Mouse (Mus musculus): ENCODE results near the gene Gm42688.
A peak's percentile ranks its signal among the peaks of the same experiment; 100 is the strongest.

Gene Gm42688

GRCm38 (mm10) chr6:83101316-83101687 is at the start of gene Gm42688, which contains the start of gene Ccdc142:
TSS of gene Gm42688 (plus strand) at chr6:83101617.
TSS of gene Ccdc142 (plus strand) at chr6:83101601.
- DNase-seq = peak; percentile 93 to 94

DNA sequence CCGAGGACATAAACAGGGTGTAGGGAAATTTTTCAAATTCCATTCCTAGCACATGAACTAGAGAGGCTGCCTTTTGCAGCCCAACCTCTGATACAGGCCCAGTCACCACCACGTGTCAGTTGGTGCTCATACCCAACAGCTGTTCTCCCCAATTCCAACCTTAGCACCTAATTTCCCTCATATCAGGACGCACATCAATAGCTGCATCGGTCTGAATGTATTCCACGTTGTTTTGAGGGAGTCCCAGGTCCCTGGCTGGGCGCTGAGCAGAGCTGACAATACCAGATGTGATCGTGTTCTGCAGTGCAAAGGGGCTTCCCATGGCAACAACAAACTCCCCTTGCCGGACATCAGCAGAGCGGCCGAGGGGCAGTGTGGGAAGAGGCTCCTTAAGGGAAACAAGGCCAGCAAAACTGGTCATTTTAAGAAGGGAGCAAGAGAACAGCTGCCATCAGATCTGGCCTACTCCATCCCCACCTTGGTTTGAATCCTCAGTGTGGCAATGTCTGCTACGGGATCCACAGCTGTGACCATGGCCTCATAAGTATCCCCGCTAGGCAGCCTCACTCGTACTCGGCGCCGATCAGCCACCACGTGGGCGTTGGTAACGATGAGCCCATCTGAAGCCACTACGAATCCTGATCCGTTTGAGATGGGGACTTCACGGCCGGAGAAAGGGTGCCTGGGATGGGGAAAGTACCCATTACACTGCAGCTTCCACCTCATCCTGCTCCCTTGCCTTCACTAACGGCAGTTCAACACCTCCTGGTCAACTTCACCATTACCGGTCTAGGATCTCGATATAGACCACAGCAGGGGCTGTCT is 48.1 kb upstream of the Gm42688 start:
- DNase-seq = peak; percentile 16 to 27

- DNase-seq = peak; percentile 97
These were observed 47.2 kb upstream of the Gm42688 start, which contains the start of gene Aup1 for GRCm38 (mm10) chr6:83054074-83054851. TSS of gene Aup1 (plus strand) at chr6:83054521.

DNA sequence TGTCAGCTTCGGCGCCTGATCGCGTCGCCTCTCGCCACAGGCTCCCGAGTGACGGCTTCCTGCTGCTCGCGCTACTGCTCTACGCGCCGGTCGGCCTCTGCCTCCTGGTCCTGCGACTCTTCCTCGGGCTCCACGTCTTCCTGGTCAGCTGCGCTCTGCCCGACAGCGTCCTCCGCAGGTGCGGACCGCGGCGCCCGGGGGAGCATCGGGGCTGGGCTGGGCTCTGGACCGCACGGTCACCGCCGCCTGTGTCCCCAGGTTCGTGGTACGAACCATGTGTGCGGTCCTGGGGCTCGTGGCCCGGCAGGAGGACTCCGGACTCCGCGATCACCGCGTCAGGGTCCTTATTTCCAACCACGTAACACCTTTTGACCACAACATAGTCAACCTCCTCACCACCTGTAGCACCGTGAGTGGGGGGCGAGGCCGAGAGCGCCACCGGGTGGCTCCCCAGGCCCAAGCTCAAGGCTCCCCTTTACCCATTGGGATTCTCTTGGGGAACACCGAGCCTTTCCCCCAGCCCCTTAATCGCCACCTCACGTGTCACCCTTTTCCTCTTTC is 46.5 kb upstream of the Gm42688 start, which contains the start of gene Htra2:
TSS of gene Htra2 (minus strand) at position 403 of the 561 bp plus-strand sequence.
- DNase-seq = peak; percentile 64 to 71

DNA sequence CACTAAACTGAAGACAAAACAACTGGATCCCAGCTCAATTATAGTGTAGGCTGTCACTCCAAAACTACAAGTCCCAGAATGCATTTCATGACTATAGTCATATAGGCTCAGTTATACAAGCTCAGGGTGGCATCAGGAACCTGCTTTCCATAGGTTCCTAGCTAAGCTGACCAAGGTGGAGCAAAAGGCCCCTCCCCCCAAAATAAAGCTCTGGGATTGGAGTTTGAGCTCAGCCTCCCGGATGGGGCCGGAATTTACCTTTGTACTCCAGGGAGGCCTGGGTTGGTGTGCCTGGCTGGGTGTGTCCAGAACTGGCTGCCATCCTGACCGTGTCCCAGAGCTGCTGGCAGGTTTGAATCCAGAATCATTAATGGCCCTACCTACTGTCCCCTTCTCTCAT is 43.6 kb upstream of the Gm42688 start, which contains the start of gene Dqx1:
TSS of gene Dqx1 (plus strand) at position 55 of the 400 bp plus-strand sequence.
- DNase-seq = no peak

DNA sequence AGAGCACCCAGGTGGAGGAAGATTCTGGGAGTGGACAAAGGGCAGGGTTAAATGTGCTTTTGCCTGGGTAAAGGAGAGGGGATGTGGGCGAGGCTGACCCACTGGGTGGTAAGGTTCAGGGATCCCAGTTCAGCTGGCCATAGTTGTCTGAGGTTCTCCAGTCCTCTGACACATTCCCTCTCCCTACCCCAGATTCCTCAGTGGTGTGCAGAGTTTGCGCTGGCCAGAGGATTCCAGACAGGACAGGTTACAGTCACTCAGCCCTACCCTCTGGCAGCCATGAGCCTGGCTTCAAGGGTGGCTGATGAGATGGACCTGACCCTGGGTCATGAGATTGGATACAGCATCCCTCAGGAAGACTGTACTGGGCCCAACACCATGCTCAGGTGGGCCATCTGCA is 42.7 kb upstream of the Gm42688 start:
- no peak for DNase-seq

DNA sequence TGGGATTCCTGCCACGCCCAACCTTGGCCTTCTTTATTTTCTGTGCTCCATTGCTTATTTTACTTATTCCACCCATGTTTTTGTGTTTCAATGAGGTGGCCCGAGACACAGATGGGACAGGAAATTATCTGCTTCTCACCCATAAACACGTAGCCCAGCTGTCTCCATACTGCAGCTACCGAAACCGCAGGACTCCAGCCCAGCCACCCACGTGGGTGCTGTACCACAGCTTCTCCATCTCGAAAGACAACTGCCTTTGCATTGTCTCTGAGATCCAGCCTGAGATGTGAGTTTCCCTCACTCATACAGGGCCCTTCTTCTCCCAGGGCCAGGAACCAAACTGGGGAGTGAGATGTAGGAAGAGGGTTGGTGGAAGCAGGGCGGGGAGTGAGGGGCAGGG is 35.4 kb upstream of the Gm42688 start:
- DNase-seq = peak; percentile 31 to 51

GRCm38 (mm10) chr6:83066441-83066840 is 35.0 kb upstream of the Gm42688 start:
- DNase-seq = no peak

- DNase-seq = no peak
These were observed 33.2 kb upstream of the Gm42688 start for GRCm38 (mm10) chr6:83068221-83068620.

DNA sequence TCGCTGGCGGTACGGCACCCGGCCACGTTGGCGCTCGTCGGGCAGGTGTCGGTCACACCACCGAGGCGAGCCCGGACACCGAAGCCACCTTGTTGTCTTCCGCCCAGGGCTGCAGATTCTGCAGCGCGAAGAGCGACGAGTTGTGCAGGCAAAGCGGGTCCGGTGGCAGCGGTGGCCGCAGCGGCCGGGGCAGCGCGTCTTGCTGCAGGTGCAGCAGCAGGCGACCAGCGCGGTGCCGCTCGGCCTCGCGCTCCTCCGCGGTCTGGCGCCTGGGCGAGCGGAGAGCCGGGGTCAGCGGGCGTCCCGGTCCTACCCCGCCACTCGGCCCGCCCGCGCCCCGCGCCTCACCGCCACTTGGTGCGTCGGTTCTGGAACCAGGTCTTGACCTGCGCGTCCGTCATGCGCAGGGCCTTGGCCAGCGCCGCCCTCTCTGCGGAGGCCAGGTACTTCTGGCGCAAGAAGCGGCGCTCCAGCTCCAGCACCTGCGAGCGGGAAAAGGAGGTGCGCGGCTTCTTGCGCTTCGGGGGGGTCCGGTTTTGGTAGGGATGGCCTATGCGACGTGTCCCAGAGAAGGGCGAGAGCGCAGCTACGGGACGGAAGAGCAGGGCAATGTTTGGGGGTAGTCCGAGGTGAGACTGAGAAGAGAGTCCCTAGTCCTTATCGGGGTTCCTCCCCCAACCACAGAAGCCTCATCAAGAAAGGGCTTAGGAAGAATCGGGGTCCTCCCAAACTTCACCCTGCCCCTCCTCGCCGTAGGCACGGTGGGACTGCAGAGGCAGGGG is 32.5 kb upstream of the Gm42688 start:
- no peak for DNase-seq

GRCm38 (mm10) chr6:83069488-83070246 is 31.8 kb upstream of the Gm42688 start:
- no peak for DNase-seq

DNA sequence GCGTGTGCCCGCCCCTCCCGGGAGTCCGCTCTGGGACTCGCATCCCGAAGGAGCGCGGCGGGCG is 31.3 kb upstream of the Gm42688 start, which contains the start of gene Tlx2:
TSS of gene Tlx2 (minus strand) at position 47 of the 64 bp plus-strand sequence.
- no peak for DNase-seq

DNA sequence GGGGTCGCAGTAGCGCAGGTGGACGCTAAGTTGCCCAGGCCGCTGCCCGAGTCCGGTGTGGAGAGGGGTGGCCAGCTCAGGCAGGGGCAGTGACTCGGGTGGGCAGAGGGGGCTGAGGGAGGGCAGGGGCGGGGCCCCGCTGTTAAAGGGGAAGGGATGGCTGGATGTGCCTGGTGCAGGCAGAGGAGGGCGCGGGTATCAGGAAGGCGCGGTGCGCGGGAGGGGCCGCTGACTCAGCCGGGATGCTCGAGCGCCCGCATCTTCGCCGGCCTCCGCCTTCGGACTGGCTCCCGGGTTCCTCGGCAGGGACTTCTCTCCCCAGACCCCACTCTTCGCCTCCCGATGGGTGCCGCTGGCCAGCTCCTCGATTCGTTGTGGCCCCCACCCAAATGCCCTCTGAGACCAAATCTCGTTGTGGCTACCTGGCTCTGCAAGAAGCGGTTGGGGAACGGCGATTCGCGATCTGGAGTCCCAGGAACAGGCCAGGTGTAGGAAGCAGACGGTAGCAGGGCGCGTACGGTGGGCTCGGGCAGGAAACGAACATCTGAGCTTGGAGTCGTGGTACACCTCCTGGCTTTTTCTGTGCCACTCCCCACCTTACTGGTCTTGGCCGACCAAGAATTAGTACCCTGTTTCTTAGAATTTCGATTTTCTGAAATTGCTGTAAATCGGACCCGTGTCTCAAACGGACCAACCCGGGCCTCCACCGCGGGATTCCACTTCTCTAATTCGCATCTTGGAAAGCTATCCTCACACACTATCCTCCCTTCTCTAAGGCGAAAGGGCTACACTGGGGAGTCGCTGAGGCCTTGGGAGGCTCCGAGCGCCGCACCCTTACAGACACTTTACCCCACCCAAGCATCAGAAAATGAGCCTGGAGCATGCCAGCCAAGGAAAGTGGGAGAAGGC is 30.9 kb upstream of the Gm42688 start:
- DNase-seq = peak in 1 of 2 experiments; percentile 36

DNA sequence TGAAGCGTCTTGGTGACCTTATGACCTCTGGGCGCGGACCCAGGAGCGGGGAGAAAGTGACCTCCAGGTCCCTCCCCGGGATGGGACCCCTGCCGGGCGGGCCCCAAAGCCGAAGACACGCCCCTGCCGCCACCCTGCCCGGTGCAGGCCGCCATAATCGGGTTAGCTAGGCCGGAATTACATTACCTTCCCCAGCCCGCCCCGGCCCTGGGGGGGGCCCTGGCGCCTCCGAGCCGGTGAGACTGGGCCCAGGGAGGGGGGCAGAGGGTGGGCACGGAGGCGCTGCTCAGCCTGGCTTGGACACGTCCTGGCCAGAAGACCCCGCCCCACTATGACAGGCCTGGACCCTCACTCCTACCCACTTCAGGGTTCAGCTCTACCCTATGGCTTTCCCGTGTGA is 30.2 kb upstream of the Gm42688 start:
- DNase-seq = no peak

- DNase-seq = no peak
These were observed 26.4 kb upstream of the Gm42688 start for GRCm38 (mm10) chr6:83074979-83075378.

DNA sequence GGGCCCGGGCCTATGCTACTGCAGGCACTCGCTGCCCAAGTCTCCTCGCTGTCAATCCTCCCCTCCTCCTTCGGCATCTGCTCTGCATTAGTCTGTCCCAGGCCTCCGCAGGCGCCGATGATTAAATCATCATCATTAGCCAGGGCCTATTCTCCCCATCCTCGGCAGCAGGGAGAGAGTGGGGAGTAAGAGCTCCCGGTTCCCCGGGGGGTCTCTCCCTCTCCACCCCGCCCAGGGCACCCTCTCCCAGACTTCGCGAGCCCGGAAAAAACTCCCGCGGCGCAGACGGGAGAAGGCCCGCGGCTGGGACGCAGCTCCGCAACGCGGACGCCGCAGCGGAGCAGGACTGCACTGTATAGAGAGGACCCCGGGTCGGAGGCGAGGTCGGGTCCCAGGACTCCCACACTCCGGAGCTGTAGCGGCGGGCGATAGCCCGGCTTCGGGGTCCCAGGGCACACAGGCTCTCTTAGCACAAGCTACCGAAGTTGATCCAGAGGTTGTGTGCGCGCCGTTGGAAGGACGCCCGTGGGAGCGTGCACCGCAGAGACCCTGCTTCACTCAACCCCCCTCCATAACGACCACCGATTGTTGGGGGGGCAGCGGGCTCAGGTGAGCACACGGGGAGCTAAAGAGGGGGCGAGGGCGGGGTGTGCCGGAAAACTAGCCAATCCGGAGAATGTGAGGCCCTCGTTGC is 23.6 kb upstream of the Gm42688 start, which contains the start of gene Pcgf1:
TSS of gene Pcgf1 (plus strand) at position 240 of the 694 bp plus-strand sequence.
- no peak for DNase-seq

- DNase-seq = peak; percentile 99 to 100
These were observed 23.0 kb upstream of the Gm42688 start for GRCm38 (mm10) chr6:83078324-83078858.

- no peak for DNase-seq
These were observed 21.2 kb upstream of the Gm42688 start for GRCm38 (mm10) chr6:83080210-83080609.

DNA sequence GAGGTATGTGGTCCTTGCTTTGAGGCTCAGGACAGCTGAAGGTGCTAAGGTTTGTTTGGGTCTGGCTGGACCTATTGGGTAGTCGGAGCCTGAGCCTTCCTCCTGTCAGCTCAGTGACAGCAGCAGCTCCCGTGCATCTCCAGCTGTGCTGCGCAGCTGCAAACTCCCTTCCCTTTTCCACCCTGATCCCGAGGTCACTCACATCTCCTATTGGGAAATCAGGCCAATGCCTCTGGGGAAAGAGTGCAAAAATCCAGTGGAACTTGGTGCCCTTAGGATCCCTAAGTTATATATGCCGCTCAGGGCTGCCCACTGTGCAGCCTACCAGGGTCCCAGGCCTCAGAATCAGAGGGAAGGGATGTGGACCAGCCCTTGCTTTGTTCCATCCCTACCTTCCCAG is 17.9 kb upstream of the Gm42688 start:
- DNase-seq = no peak

DNA sequence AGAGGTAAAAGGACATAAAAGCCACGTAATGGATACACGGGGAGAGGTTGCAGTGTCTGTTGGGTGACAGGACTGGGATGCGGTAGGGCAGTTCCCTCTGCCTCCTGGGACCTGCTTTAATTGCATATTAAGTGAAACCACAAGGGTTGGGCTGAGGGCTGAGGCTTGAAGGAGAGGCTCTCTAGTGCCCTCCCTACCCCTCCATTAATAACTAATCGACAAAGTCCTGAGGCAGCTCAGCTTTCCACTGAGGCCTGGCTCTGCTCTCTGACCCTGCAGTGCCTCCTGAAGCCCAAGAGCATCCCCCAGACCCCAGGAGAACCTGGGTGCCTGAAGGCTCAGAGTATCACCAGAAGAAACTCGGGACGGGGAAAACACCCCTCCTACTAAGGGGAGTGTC is 16.9 kb upstream of the Gm42688 start:
- no peak for DNase-seq

Data from thymus, postnatal 36 days (tissue).